Mouse (Mus musculus) hindbrain, embryonic 16.5 days (tissue): Measurements from ENCODE around the gene Il4. TPM values are rescaled to one million over a fixed set of nuclear protein-coding genes. Genes with fewer than 3 reads are reported as not detected.

Experiments used
- ATAC-seq: fragments of 200-750 bp; cut with Nextera tagmentation; 2 replicates; pipeline ENCODE4 v1.8.0; 2017; ENCODE audit warnings: moderate TSS enrichment, moderate library complexity
- H3K27ac ChIP-seq: fragments of 300-500 bp; sonication (generic); 2 replicates; pipeline ENCODE4 v1.5.1; 2014; ENCODE audit warnings: low read depth, mild to moderate bottlenecking, control low read depth, low read length, moderate library complexity
- H3K27me3 ChIP-seq: fragments of 300-500 bp; sonication (generic); replicated peaks from 2 replicates; pipeline ENCODE4 v1.6.1; 2014; ENCODE audit warnings: low read length; ENCODE audit not compliant: control insufficient read depth, insufficient read depth
- H3K36me3 ChIP-seq: fragments of 300-500 bp; sonication (generic); 2 replicates; pipeline ENCODE4 v1.6.1; 2014; ENCODE audit warnings: mild to moderate bottlenecking, low read length, moderate library complexity, mixed read lengths; ENCODE audit not compliant: control insufficient read depth, insufficient read depth
- H3K4me1 ChIP-seq: fragments of 300-500 bp; sonication (generic); 2 replicates; pipeline ENCODE4 v1.6.1; 2014; ENCODE audit warnings: low read depth, low read length; ENCODE audit not compliant: control insufficient read depth, insufficient read depth
- H3K4me2 ChIP-seq: fragments of 300-500 bp; sonication (generic); 2 replicates; pipeline ENCODE4 v1.6.1; 2014; ENCODE audit warnings: mild to moderate bottlenecking, low read length, control low read depth, moderate library complexity
- H3K4me3 ChIP-seq: fragments of 300-500 bp; sonication (generic); 2 replicates; pipeline ENCODE4 v1.5.1; 2014; ENCODE audit warnings: mild to moderate bottlenecking, low read length, control low read depth, moderate library complexity
- H3K9ac ChIP-seq: fragments of 300-500 bp; sonication (generic); 2 replicates; pipeline ENCODE4 v1.6.1; 2014; ENCODE audit warnings: low read depth, mild to moderate bottlenecking, control low read depth, low read length, moderate library complexity
- H3K9me3 ChIP-seq: fragments of 300-500 bp; sonication (generic); 2 replicates; pipeline ENCODE4 v1.6.1; 2014; ENCODE audit warnings: mild to moderate bottlenecking, low read length, moderate library complexity; ENCODE audit not compliant: control insufficient read depth
- WGBS: fragments of 180-500 bp; shearing (Covaris S2); extraction: QIAGEN DNeasy Blood & Tissue Kit; methylation state at CpG from one replicate; pipeline ENCODE4 v1.1.7; 2014; 5-methylcytosine and 5-hydroxymethylcytosine counted together
- polyA plus RNA-seq: library from polyadenylated mRNA; unstranded; fragments of >200 nt; fragmentation: Nextera tagmentation; extraction: Ambion mirVana; gene quantifications from 2 replicates; pipeline ENCODE4 v1.2.1, GENCODE M21; 2015

Gene Il4
- polyA plus RNA-seq: 3.9 and 4.5 TPM in 2 replicates

- WGBS: 90% methylated on average over 7 of the region's 7 CpGs
Measured at GRCm38 (mm10) chr11:53618619-53619198, at the start of gene Il4. Gene Il4 (minus strand): TSS chr11:53618669.

GRCm38 (mm10) chr11:53664091-53664490 is 45.6 kb upstream of the Il4 start:
- WGBS: 86% methylated on average over 5 of the region's 5 CpGs
- Histone ChIP-seq H3K4me3 (no peak overlapping the region), H3K27me3 (no peaks in the 10 kb centered on the region), H3K4me1 (no peaks in the 10 kb centered on the region), H3K9me3 (no peaks in the 10 kb centered on the region), H3K27ac (no peak overlapping the region), H3K9ac (no peak overlapping the region), H3K36me3 (no peaks in the 10 kb centered on the region), H3K4me2 (no peak overlapping the region)
- no peak for ATAC-seq

More at GRCm38 (mm10) chr11:53618619-53619198, at the start of gene Il4:
- Histone ChIP-seq H3K9me3 (no peaks in the 10 kb centered on the region), H3K27ac (no peak within 1 kb of the TSS), H3K36me3 (no peaks in the 10 kb centered on the region), H3K4me3 (no peak within 1 kb of the TSS), H3K9ac (no peak within 1 kb of the TSS), H3K4me1 (no peaks in the 10 kb centered on the region), H3K27me3 (no peaks in the 10 kb centered on the region), H3K4me2 (no peak within 1 kb of the TSS)
- no peak for ATAC-seq

- Histone ChIP-seq H3K27me3 (no peaks in the 10 kb centered on the region), H3K36me3 (no peaks in the 10 kb centered on the region), H3K4me3 (no peak overlapping the region), H3K4me2 (no peak overlapping the region), H3K4me1 (no peaks in the 10 kb centered on the region), H3K9me3 (no peaks in the 10 kb centered on the region), H3K9ac (no peak overlapping the region), H3K27ac (no peak overlapping the region)
- no peak for ATAC-seq
- WGBS: 80% methylated on average over 14 of the region's 14 CpGs
Measured at GRCm38 (mm10) chr11:53662794-53663674, 44.6 kb upstream of the Il4 start.

GRCm38 (mm10) chr11:53657828-53658227 is 39.4 kb upstream of the Il4 start:
- WGBS: 91% methylated on average over 6 of the region's 6 CpGs
- H3K9me3 ChIP-seq: no peaks in the 10 kb centered on the region
- ATAC-seq: no peak
- H3K9ac ChIP-seq: no peak overlapping the region
- H3K36me3 ChIP-seq: no peaks in the 10 kb centered on the region
- H3K4me3 ChIP-seq: no peak overlapping the region
- no peaks in the 10 kb centered on the region for H3K4me1 ChIP-seq
- no peaks in the 10 kb centered on the region for H3K27me3 ChIP-seq
- H3K4me2 ChIP-seq: no peak overlapping the region
- H3K27ac ChIP-seq: no peak overlapping the region

- Histone ChIP-seq H3K9me3 (no peaks in the 10 kb centered on the region), H3K27ac (no peak overlapping the region), H3K4me2 (no peak overlapping the region), H3K4me1 (no peaks in the 10 kb centered on the region), H3K27me3 (no peaks in the 10 kb centered on the region), H3K9ac (no peak overlapping the region), H3K4me3 (no peak overlapping the region), H3K36me3 (no peaks in the 10 kb centered on the region)
- no peak for ATAC-seq
- WGBS: 84% methylated on average over 8 of the region's 8 CpGs
Measured at GRCm38 (mm10) chr11:53657381-53657780, 38.9 kb upstream of the Il4 start.

GRCm38 (mm10) chr11:53656558-53657202 is 38.2 kb upstream of the Il4 start:
- no peaks in the 10 kb centered on the region for H3K27me3 ChIP-seq
- no peaks in the 10 kb centered on the region for H3K4me1 ChIP-seq
- no peak overlapping the region for H3K4me2 ChIP-seq
- H3K27ac ChIP-seq: no peak overlapping the region
- ATAC-seq: no peak
- H3K9me3 ChIP-seq: no peaks in the 10 kb centered on the region
- no peak overlapping the region for H3K4me3 ChIP-seq
- H3K36me3 ChIP-seq: no peaks in the 10 kb centered on the region
- whole genome bisulfite sequencing: 92% methylated on average over 9 of the region's 9 CpGs
- H3K9ac ChIP-seq: no peak overlapping the region

- H3K36me3 ChIP-seq: peaks cover 10% of the 10 kb centered on the region
- 90% methylated on average over 5 of the region's 5 CpGs for WGBS
- no peaks in the 10 kb centered on the region for H3K9me3 ChIP-seq
- ATAC-seq: no peak
- no peak overlapping the region for H3K27ac ChIP-seq
- no peak overlapping the region for H3K9ac ChIP-seq
- H3K4me3 ChIP-seq: no peak overlapping the region
- no peaks in the 10 kb centered on the region for H3K27me3 ChIP-seq
- H3K4me2 ChIP-seq: no peak overlapping the region
- no peaks in the 10 kb centered on the region for H3K4me1 ChIP-seq
Measured at GRCm38 (mm10) chr11:53655043-53655442, 36.6 kb upstream of the Il4 start.

DNA sequence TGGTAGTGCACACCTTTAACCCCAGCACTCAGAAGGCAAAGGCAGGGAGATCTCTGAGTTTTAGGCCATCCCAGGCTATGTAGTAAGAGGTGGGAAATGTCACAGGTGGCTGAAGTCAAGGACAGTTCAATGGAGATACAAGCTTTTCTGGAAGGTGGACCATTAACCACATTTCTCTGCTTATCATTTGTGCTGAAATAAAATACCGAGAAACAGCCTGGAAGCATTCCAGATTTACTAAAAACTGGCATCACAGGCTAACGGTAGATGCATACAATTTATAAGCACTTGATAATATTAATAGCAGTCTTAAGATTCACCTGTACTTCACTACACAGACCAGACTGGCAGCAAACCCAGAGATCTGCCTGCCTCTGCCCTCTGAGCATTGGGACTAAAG is 34.0 kb upstream of the Il4 start:
- Histone ChIP-seq H3K9me3 (no peaks in the 10 kb centered on the region), H3K4me1 (no peaks in the 10 kb centered on the region), H3K4me3 (no peak overlapping the region), H3K36me3 (peaks cover 14% of the 10 kb centered on the region), H3K4me2 (no peak overlapping the region), H3K27ac (no peak overlapping the region), H3K27me3 (no peaks in the 10 kb centered on the region), H3K9ac (no peak overlapping the region)
- WGBS: 90% methylated on average over 2 of the region's 2 CpGs
- no peak for ATAC-seq

DNA sequence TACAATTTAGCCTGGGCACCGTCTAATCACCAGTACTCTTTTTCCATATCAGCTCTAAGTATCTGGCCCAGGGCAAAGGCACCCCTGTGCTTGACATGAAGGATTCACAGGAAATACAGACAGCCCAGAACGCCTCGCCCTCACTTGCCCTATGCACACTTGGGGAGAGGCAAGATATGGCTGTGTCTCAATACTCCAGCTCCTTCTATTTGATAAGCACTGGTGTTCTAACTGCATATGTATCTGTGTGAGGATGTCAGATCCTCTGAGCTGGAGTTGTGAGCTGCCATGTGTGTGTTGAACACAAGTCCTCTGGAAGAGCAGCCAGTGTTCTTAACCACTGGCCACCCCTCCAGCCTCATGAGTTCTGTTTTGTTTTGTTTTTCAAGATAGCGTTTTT is 33.0 kb upstream of the Il4 start:
- Histone ChIP-seq H3K4me2 (no peak overlapping the region), H3K4me3 (no peak overlapping the region), H3K27me3 (no peaks in the 10 kb centered on the region), H3K27ac (no peak overlapping the region), H3K36me3 (peaks cover 14% of the 10 kb centered on the region), H3K9ac (no peak overlapping the region), H3K4me1 (no peaks in the 10 kb centered on the region), H3K9me3 (no peaks in the 10 kb centered on the region)
- ATAC-seq: no peak
- 95% methylated on average over 4 of the region's 4 CpGs for WGBS
